7 mouse cellular contexts compared by ENCODE assay signal in genomic region chr4:155992241-155992905, GRCm38 (mm10). TPM values are rescaled to one million over a fixed set of nuclear protein-coding genes. Genes with fewer than 3 reads are reported as not detected.
DNase-seq lines count a peak whose midpoint lies in the region; ATAC-seq and TF ChIP-seq lines count a peak whose summit lies in the region.

Gene B3galt6 (minus strand): TSS chr4:155992649.
Gene Sdf4 (plus strand): TSS chr4:155992872.

- peaks cover 15% of the 10 kb centered on the region for H3K36me3 ChIP-seq in intestine, postnatal 0 days (ENCODE audit: control insufficient read depth, insufficient read depth)
- peaks cover 36% of the 10 kb centered on the region for H3K36me3 ChIP-seq in midbrain, embryonic 10.5 days

- H3K4me3 ChIP-seq in intestine, postnatal 0 days (ENCODE audit: low read depth, low read length) = peak within 1 kb of the TSS; percentile 90
- H3K4me3 ChIP-seq in midbrain, embryonic 10.5 days = peak within 1 kb of the TSS; percentile 85

- H3K9ac ChIP-seq in intestine, postnatal 0 days (ENCODE audit: low read depth, low read length) = peak within 1 kb of the TSS; percentile 75

- intact Hi-C loops in left cerebral cortex, postnatal 36 days (cut with DNase I) = loop anchor here (5.0 to 10.0 kb wide), 3 partner anchors 35 to 112 kb away; partner anchors contain the start of genes 9430015G10Rik and Ube2j2

- under 1% methylated on average over 92 of the region's 99 CpGs for WGBS in intestine, postnatal 0 days
- WGBS in midbrain, embryonic 10.5 days = under 1% methylated on average over 99 of the region's 99 CpGs

- H3K9me3 ChIP-seq in intestine, postnatal 0 days (ENCODE audit: control insufficient read depth) = no peaks in the 10 kb centered on the region
- no peaks in the 10 kb centered on the region; the same call in 1 of the 2 replicates for H3K9me3 ChIP-seq in midbrain, embryonic 10.5 days (replicated peaks)

- H3K4me2 ChIP-seq in intestine, postnatal 0 days (replicated peaks; ENCODE audit: low read depth) = peak within 1 kb of the TSS; percentile 98

- peak within 1 kb of the TSS; percentile 96 for H3K27ac ChIP-seq in intestine, postnatal 0 days (ENCODE audit: low read depth, low read length)
- H3K27ac ChIP-seq in midbrain, embryonic 10.5 days (replicated peaks) = peak within 1 kb of the TSS; percentile 96

- ATAC-seq in intestine, postnatal 0 days = peak; percentile 89

- TF ChIP-seq CTCF in intestine, postnatal 0 days (IDR thresholded peaks at IDR 0.05; ENCODE audit: low read depth) = peak; percentile 98

- no peaks in the 10 kb centered on the region for H3K4me1 ChIP-seq in intestine, postnatal 0 days (replicated peaks; ENCODE audit: control insufficient read depth, insufficient read depth, low read length)
- H3K4me1 ChIP-seq in midbrain, embryonic 10.5 days = peaks cover 30% of the 10 kb centered on the region

- DNase-seq in ZHBTc4 (ENCODE audit: low read depth, low spot score) = peak; percentile 91
- peak; percentile 68 to 88 for DNase-seq in cerebellum, postnatal 4 days (ENCODE audit: low spot score in 2 of 2)
- DNase-seq in gastrocnemius, adult 8-10 months (ENCODE audit: low spot score in 2 of 2) = peak; percentile 74 to 81
- DNase-seq in left cerebral cortex, postnatal 36 days (ENCODE audit: low spot score in 2 of 2) = peak; percentile 92 to 93
- peak; percentile 86 for DNase-seq in midbrain, embryonic 10.5 days (ENCODE audit: low spot score)
- peak; percentile 80 to 84 for DNase-seq in right cerebral cortex, postnatal 36 days (ENCODE audit: low spot score in 2 of 2)

- H3K27me3 ChIP-seq in intestine, postnatal 0 days (replicated peaks; ENCODE audit: control insufficient read depth, insufficient read depth, low read length) = no peaks in the 10 kb centered on the region
- no peaks in the 10 kb centered on the region for H3K27me3 ChIP-seq in midbrain, embryonic 10.5 days (ENCODE audit: low read depth, poor library complexity, severe bottlenecking)

RNA-seq across cellular contexts. Expression of gene B3galt6, which starts in this region (rescaled TPM):
- 1 to 10 TPM in 3 of 4 experiments, under 1 TPM in 1; 0.94 to 1.8 (median 1.6) TPM for total RNA-seq in gastrocnemius, adult 8-10 months (2022)
- polyA plus RNA-seq in intestine, postnatal 0 days (2015; fragmentation: Nextera tagmentation; extraction: Ambion mirVana) = 5.8 and 6.0 TPM in 2 replicates
- 10 to 100 TPM in 1 of 2 experiments, 1 to 10 TPM in 1; 9.9 to 11.1 TPM for total RNA-seq in left cerebral cortex, postnatal 36 days (2021)
- 14.0 and 15.3 TPM in 2 replicates for polyA plus RNA-seq in midbrain, embryonic 10.5 days (2016; fragmentation: Nextera tagmentation; extraction: Ambion mirVana)

RNA-seq across cellular contexts. Expression of gene Sdf4, which starts in this region (rescaled TPM):
- 10 to 100 TPM; 68.8 to 85.8 (median 77.5) TPM for total RNA-seq in gastrocnemius, adult 8-10 months (2022)
- 219 and 222 TPM in 2 replicates for polyA plus RNA-seq in intestine, postnatal 0 days (2015; fragmentation: Nextera tagmentation; extraction: Ambion mirVana)
- total RNA-seq in left cerebral cortex, postnatal 36 days (2021) = 100 to 1,000 TPM; 184 to 206 TPM
- polyA plus RNA-seq in midbrain, embryonic 10.5 days (2016; fragmentation: Nextera tagmentation; extraction: Ambion mirVana) = 131 and 138 TPM in 2 replicates

Comparison
In these comparisons a context has a peak if more than half of its experiments do, and no peak if none do; other contexts are left out.
1. Peak in every context shown above with its lines: DNase-seq, ATAC-seq, H3K4me3 ChIP-seq and H3K27ac ChIP-seq.